Mouse (Mus musculus) lung, adult 2 months (tissue): ENCODE data around the gene Clpx.

ENCODE experiments used
- CTCF ChIP-seq: fragments of 200-500 bp; IDR thresholded peaks from 2 replicates; pipeline ENCODE4 v1.5.1; 2011; ENCODE audit warnings: mild to moderate bottlenecking, low read length, control low read depth; ENCODE audit not compliant: insufficient read depth
- POLR2A ChIP-seq: fragments of 200-500 bp; IDR thresholded peaks from 2 replicates; pipeline ENCODE4 v1.6.1; 2011; ENCODE audit warnings: low read depth, mild to moderate bottlenecking, control low read depth, low read length, borderline replicate concordance; ENCODE audit errors: extremely low read depth

DNA sequence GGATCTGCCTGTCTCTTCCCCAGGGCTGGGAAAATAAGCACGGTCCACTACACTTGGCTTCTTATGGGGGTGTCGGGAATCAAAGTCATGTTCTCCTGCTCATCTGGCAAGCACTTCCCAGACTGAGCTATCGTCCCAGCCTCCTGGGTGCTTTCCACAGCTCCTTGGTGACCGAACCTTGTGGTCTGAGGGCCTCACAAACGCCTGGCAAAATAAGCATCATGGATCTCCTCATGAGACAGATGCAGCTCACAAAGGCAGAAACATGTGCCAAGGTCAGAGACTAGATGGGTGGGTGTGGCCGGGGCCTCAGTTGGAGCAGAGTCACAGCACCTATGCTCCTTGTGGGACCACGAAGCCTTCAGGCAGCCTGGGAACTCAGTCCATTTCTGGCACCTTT is 34.7 kb upstream of the Clpx start:
- TF ChIP-seq CTCF (no peak), POLR2A (no peak)
